Mouse (Mus musculus): ENCODE measurements around the gene Kif1a.

DNA sequence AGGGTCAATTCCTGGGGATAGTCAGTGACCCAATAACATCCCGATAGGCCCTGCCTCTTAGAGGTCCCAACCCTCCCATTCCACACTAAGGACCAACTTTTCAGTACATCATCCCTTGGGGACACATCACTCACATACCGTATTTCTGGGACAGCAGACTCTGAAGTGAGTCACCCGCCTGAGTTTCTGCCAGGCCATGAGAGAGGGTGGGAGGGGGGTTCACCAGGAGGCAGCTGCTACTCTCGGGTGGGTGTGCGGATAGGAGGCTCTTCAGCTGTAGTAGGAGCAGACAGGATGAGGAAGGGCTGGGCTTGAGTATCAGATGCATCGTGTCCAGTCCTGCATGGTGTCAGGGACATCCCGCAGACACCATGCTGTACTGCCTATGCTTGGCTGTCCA is 38.0 kb upstream of the Kif1a start:
- TF ChIP-seq POLR2A (IDR thresholded peaks at IDR 0.05; ENCODE audit: low read depth, low read length), result no peak
- no peak for TF ChIP-seq CTCF (IDR thresholded peaks at IDR 0.05; ENCODE audit: borderline replicate concordance, insufficient read depth, low read length)

Measured in embryonic fibroblast, embryonic 13.5 days (primary cell).